Mouse (Mus musculus) cerebellum, adult 9-10 months (tissue): ENCODE measurements around the gene Apbb2.

Experiments
- DNase-seq: peaks from one replicate; pipeline ENCODE4 v3.0.0; 2022

The Apbb2 gene

GRCm38 (mm10) chr5:66407948-66408347 lies 210.6 kb downstream of the Apbb2 start:
- no peak for DNase-seq

GRCm38 (mm10) chr5:66406431-66406830 lies 212.2 kb downstream of the Apbb2 start:
- DNase-seq: no peak

GRCm38 (mm10) chr5:66405731-66406399 lies 212.7 kb downstream of the Apbb2 start:
- no peak for DNase-seq

GRCm38 (mm10) chr5:66405305-66405704 lies 213.3 kb downstream of the Apbb2 start:
- no peak for DNase-seq

- no peak for DNase-seq
Observed at GRCm38 (mm10) chr5:66400563-66400962, 218.0 kb downstream of the Apbb2 start.

- DNase-seq: no peak
Observed at GRCm38 (mm10) chr5:66399264-66399620, 219.3 kb downstream of the Apbb2 start.

- DNase-seq: no peak
Observed at GRCm38 (mm10) chr5:66398530-66399263, 219.9 kb downstream of the Apbb2 start.

GRCm38 (mm10) chr5:66393767-66394446 lies 224.7 kb downstream of the Apbb2 start:
- DNase-seq: peak; percentile 64

GRCm38 (mm10) chr5:66392861-66393529 lies 225.6 kb downstream of the Apbb2 start:
- peak; percentile 34 for DNase-seq

- DNase-seq: no peak
Observed at GRCm38 (mm10) chr5:66391771-66392170, 226.8 kb downstream of the Apbb2 start.

GRCm38 (mm10) chr5:66391299-66391698 lies 227.3 kb downstream of the Apbb2 start:
- no peak for DNase-seq

- no peak for DNase-seq
Observed at GRCm38 (mm10) chr5:66390567-66390966, 228.0 kb downstream of the Apbb2 start.

GRCm38 (mm10) chr5:66387481-66387880 lies 231.1 kb downstream of the Apbb2 start:
- DNase-seq: no peak

- DNase-seq: peak; percentile 48
Observed at GRCm38 (mm10) chr5:66385636-66386035, 232.9 kb downstream of the Apbb2 start.

GRCm38 (mm10) chr5:66384806-66385446 lies 233.7 kb downstream of the Apbb2 start:
- peak; percentile 47 for DNase-seq

GRCm38 (mm10) chr5:66384114-66384513 lies 234.5 kb downstream of the Apbb2 start:
- no peak for DNase-seq

- no peak for DNase-seq
Observed at GRCm38 (mm10) chr5:66382111-66382510, 236.5 kb downstream of the Apbb2 start.

GRCm38 (mm10) chr5:66378968-66379367 lies 239.6 kb downstream of the Apbb2 start:
- no peak for DNase-seq

GRCm38 (mm10) chr5:66376589-66377270 lies 241.9 kb downstream of the Apbb2 start:
- DNase-seq: no peak

- no peak for DNase-seq
Observed at GRCm38 (mm10) chr5:66374413-66374812, 244.2 kb downstream of the Apbb2 start.

GRCm38 (mm10) chr5:66373515-66374164 lies 244.9 kb downstream of the Apbb2 start:
- no peak for DNase-seq

GRCm38 (mm10) chr5:66371131-66371530 lies 247.5 kb downstream of the Apbb2 start:
- no peak for DNase-seq
